Mouse (Mus musculus): ENCODE data around the gene Sema6d.

Sema6d gene

DNA sequence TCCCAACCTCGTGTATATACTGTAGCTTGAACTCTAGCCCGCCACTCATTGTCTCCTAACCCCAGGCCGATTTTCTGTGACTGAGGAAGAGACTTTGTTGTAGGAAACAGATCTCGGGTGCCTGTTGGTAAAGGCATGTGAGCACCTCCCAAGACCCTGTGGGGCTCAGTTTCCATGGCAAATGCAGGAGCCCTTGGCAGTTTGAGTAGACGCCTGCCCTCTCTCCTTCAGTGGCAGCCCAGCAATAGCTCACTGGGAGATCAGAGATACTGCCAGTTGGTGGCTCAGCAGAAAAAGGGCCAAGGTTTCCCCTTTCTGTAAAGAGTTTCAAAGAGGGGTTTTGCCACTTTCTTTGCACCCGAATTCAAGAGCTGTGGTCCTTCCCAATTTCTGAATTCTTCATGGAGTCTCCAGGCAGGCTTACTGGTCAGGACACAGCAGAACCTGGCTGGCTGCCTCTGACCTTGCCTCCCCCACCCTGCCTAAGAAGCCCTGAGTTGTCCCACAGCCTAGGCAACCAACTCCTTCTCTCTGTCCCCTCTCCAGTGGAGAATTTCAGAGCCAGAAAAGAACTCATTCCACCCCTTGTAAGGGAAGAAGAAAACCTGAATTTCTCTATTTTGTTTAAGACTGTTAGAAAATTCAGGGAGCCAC, 312.1 kb downstream of the Sema6d start:
- no peak for DNase-seq (ENCODE audit: low spot score in 2 of 2)

- DNase-seq (ENCODE audit: low spot score in 2 of 2): no peak
Measured at GRCm38 (mm10) chr2:124403571-124403970, 313.8 kb downstream of the Sema6d start.

DNA sequence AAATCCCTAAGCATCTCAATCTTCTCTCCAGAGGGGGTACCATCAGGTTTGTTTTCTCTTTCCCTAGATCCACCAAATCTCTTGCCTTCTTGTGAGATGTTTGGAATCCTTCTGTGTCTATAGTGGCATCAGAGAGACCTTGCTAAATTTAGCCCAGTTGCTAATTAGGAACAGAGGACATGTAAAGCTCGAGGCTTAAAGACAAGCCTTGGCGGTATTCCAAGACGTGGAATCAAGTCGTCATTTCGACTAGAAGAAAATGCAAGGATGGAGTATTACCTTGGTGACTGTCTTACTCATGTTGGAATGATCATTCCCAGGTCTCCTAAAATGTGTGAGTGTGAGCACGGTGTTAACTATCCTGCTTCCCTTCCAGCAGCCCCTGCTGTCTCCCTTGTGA, 314.2 kb downstream of the Sema6d start:
- no peak for DNase-seq (ENCODE audit: low spot score in 2 of 2)

DNA sequence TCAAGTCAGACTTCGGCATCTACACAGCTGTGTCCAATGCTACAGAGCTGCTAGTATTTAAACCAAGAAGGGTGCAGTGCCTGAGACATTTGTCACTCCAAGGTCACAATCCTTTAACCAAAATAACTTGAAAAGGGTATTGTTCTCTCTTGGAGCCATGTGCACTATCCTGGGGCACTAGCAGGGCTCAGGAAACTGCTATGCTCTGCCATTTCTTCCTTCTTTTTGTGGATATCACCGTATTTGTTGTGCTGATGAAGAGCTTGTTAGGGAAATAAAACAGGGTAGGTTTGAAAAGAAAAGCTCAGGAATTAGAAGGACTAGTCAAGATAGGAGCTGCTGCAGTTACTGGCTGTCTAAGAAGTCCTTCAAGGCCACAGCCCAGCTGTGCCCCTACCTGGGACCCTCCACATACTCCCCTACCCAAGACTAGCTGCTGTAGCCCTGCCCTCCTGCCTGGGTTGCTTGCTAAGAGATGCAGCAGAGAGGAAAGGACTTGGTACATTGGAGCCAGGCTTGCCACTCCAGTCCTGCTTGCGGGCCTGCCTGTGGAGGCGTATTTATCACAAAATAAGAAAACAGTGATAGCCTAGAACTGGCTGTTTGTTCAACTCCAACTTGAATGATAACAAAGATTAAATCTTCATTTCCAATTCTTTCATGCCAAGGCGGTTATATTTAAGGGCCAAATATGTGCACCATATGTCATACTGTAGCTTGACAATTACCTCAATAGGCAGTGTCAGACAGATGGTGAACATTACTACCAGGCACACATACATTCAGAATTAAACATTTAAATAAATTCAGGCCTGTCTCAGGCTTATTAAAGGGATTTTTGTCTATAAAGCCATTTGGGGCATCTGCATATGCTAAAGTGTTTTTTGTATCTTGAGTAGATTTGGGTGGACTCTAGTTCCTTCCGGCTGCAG, 315.1 kb downstream of the Sema6d start:
- no peak for DNase-seq (ENCODE audit: low spot score in 2 of 2)

DNA sequence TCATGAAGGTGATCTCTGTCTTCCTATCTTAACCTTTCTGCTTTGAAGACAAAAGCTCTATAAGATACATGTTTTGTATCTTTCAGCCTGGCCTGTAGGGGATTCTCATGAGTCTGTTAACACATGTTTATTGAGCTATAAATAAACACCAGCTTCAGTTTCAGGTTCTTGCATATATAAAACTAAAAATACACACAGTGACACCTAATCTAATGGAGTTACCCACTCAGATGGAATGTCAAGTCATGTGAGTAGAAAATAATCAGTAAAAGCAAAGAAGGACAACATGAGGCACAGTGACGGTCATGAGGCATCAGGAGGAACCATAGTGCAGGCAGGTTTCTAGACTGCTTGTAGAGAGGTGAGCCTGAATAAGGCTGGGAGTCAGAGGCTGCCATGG, 319.2 kb downstream of the Sema6d start:
- no peak for DNase-seq (ENCODE audit: low spot score in 2 of 2)

GRCm38 (mm10) chr2:124416730-124417129, 327.0 kb downstream of the Sema6d start:
- DNase-seq (ENCODE audit: low spot score in 2 of 2): no peak

GRCm38 (mm10) chr2:124418319-124418718, 328.6 kb downstream of the Sema6d start:
- no peak for DNase-seq (ENCODE audit: low spot score in 2 of 2)

DNA sequence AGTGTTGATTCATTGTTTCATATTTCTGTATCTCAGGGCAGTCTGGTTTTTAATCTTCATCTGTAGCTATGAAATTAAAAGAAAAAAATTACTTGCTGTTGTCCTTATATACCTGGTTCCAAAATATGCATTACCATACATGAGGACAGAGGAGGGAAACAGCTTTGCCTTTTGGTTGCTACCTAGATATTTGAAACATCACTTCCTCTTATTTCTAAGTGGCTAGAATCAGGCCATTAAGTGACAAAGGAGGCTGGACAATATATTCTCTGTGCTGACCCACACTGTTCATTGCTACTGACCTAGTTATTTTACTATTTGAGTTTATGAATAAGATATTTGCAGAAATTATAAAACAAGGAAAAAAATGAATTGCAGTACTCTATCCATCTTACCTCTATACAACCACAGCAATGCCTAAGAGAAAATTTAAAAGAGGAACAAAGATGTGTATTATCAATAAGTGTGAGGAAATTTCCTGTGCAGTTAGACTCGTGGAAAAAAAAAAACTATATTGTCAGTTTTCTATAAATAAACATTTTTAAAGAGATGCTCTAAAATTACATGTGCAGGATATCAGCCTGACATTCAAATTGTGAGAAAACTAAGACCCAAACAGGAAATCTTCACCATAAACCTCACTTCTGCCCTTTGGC, 330.5 kb downstream of the Sema6d start:
- no peak for DNase-seq (ENCODE audit: low spot score in 2 of 2)

DNA sequence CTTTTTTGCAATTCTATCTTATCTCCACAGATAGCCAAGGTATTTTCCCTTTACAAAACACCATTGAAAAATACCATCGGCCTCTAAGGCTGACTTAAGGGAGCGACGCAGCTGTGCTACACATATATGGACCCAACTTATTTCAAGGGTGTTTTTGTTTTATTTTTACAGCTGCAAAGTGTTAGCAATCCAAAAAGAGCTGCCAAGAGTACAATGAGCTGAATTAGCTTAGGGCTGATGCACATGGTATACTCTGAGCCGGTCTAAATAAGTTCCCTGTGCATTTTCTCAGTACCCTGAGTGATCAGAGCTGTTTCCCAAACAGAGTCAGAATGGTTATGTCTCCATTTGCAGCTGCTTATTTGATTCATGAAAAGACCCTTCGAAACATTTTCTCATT, 340.0 kb downstream of the Sema6d start:
- DNase-seq (ENCODE audit: low spot score in 2 of 2): no peak

GRCm38 (mm10) chr2:124430708-124431107, 340.9 kb downstream of the Sema6d start:
- no peak for DNase-seq (ENCODE audit: low spot score in 2 of 2)

- DNase-seq (ENCODE audit: low spot score in 2 of 2): no peak
Measured at GRCm38 (mm10) chr2:124435382-124436002, 345.7 kb downstream of the Sema6d start.

GRCm38 (mm10) chr2:124436704-124437103, 346.9 kb downstream of the Sema6d start:
- no peak for DNase-seq (ENCODE audit: low spot score in 2 of 2)

GRCm38 (mm10) chr2:124444199-124444598, 354.4 kb downstream of the Sema6d start:
- no peak for DNase-seq (ENCODE audit: low spot score in 2 of 2)

- no peak for DNase-seq (ENCODE audit: low spot score in 2 of 2)
Measured at GRCm38 (mm10) chr2:124455881-124456280, 366.1 kb downstream of the Sema6d start.

GRCm38 (mm10) chr2:124456999-124457398, 367.2 kb downstream of the Sema6d start:
- DNase-seq (ENCODE audit: low spot score in 2 of 2): no peak

DNA sequence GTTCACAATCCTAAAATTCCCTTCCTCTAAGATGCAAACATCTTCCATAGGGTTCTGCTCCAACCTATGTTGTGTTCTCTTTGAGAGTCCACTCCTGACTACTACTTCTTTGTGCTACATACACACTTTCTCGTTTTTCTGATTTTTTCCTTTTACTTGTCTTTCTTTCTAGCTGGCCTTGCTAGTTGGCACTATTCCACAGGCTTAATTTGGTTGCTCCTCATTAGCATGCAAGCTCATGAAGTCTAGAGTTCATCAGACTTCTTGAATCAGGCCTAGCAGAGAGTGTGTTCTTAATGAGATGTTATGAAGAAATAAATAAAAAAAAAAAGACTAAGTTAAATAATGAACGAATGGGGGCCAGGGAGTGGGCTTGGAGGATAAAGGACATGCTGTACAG, 368.3 kb downstream of the Sema6d start:
- no peak for DNase-seq (ENCODE audit: low spot score in 2 of 2)

DNA sequence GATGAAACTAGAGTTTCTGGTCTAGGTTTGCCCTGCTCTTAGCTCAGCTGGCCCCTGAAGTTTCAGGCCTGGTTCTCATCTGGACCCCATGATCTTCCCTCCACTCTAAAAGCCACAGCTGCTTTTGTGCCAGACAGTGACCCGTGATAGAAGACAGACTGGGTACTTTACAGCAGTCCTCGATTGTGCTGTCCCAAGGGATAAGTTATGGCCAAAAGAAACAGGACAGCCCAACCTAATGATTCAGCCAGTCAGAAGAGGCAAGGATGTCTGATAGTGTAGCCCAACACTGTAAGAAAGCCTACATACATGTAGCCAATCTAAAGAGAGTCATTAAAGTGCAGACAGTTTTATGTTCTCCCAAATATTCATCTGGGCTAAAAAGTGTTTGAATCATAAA, 371.2 kb downstream of the Sema6d start:
- no peak for DNase-seq (ENCODE audit: low spot score in 2 of 2)

- no peak for DNase-seq (ENCODE audit: low spot score in 2 of 2)
Measured at GRCm38 (mm10) chr2:124461378-124461851, 371.6 kb downstream of the Sema6d start.

DNA sequence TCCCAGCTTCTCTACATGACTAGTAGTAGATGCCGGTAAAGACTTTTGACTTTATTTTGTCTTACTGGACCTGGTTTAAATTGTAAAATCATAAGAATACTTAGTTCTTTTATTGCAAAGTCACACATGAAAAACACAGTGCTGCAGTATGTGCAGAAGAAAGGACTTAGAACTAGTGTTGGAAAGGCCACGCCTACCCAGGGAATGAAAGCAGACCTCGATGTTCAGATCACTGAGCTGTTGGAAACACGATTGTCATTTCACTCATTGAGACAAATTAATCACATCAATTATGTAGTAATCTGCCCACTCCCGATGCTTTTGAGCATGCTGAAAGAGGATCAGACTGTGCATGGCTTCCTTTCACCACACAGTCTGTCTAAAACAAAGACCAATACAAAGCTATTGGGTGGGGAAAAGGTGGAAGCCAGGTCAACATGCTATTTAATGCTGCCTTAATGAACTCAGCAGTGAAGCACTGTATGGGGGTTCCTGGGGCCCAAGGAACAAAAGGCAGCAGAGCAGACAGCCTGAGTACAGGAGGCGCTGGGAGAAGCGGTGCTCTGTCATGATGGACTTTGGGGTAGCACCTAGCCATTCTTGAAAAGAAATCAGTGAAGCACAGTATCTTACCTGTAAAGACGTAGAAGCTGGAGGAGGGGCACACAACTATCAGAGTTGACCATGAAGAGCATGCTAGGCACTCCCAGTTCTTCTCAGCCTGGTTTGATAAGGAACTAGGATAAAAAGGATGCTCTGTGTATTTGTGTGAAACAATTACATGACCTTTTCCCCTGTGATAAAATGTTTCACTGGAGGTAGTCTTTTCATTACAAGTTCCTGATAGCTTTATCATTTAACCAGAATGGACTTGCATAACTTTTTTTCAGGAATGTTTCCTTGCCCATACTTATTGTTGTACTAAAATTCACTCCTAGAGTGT, 375.5 kb downstream of the Sema6d start:
- DNase-seq (ENCODE audit: low spot score in 2 of 2): no peak

DNA sequence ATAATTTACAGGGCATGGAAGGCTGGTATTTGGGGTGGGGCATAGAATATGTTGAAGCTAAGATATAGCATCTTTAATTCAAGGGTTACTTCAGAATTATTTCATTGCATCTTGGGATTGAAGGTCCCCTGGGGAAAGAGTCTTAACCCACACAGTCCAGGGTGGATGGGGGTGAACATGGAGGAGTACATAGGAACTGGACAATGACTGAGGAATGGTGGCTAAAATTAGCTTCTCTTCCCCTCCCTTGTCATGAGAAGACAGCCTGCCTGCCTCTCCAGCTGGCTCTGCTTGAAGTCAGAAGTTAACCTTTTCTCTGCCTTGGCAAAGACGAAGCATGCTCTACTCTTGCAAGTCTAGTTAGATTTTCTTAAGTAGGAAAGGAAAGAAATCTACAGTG, 377.7 kb downstream of the Sema6d start:
- DNase-seq (ENCODE audit: low spot score in 2 of 2): no peak
